Mouse (Mus musculus): Measurements from ENCODE around the gene Zup1. TPM values are rescaled to one million over a fixed set of nuclear protein-coding genes. Genes with fewer than 3 reads are reported as not detected.

The Zup1 gene
- total RNA-seq, 2 experiments from 2014 or later = 28.9 to 43.0 TPM

Other genes with a start within 250 kb of the Zup1 start
- not detected in 2 replicates for gene Sult3a2, start 164.6 kb downstream of the Zup1 start, total RNA-seq (2014; fragmentation: Nextera tagmentation)
- gene Sult3a2, start 164.6 kb downstream of the Zup1 start, total RNA-seq (2017) = not detected in 2 replicates
- not detected in 2 replicates for gene Sult3a1, start 93.5 kb downstream of the Zup1 start, total RNA-seq (2014; fragmentation: Nextera tagmentation)
- gene Sult3a1, start 93.5 kb downstream of the Zup1 start, total RNA-seq (2017) = not detected in 2 replicates
- not detected in 2 replicates for gene Rsph4a, start 46.2 kb downstream of the Zup1 start, total RNA-seq (2014; fragmentation: Nextera tagmentation)
- gene Rsph4a, start 46.2 kb downstream of the Zup1 start, total RNA-seq (2017) = not detected in 2 replicates
- gene Rwdd1, start 68.4 kb upstream of the Zup1 start, total RNA-seq (2014; fragmentation: Nextera tagmentation) = 137 and 169 TPM in 2 replicates
- gene Rwdd1, start 68.4 kb upstream of the Zup1 start, total RNA-seq (2017) = 183 and 186 TPM in 2 replicates
- gene Trappc3l, start 86.3 kb upstream of the Zup1 start, total RNA-seq (2014; fragmentation: Nextera tagmentation) = not detected in 2 replicates
- not detected in 2 replicates for gene Trappc3l, start 86.3 kb upstream of the Zup1 start, total RNA-seq (2017)
- not detected in 2 replicates for gene Calhm4, start 93.0 kb upstream of the Zup1 start, total RNA-seq (2014; fragmentation: Nextera tagmentation)
- not detected in 2 replicates for gene Calhm4, start 93.0 kb upstream of the Zup1 start, total RNA-seq (2017)
- not detected in 2 replicates for gene Calhm5, start 145.2 kb upstream of the Zup1 start, total RNA-seq (2014; fragmentation: Nextera tagmentation)
- not detected in 2 replicates for gene Calhm5, start 145.2 kb upstream of the Zup1 start, total RNA-seq (2017)
- 0.79 and 0.94 TPM in 2 replicates for gene Calhm6, start 176.7 kb upstream of the Zup1 start, total RNA-seq (2014; fragmentation: Nextera tagmentation)
- gene Calhm6, start 176.7 kb upstream of the Zup1 start, total RNA-seq (2017) = 4.5 TPM in 1 of 2 replicates, not detected in the other